Mouse (Mus musculus): ENCODE measurements around the gene Paqr4.

GRCm38 (mm10) chr17:23704741-23705140 is 35.9 kb downstream of the Paqr4 start:
- TF ChIP-seq CTCF (conservative IDR thresholded peaks at IDR 0.05; ENCODE audit: low read length) (no peak), POU5F1 (IDR thresholded peaks at IDR 0.05; ENCODE audit: borderline replicate concordance, low read length) (no peak), NANOG (IDR thresholded peaks at IDR 0.05; ENCODE audit: borderline replicate concordance, low read length) (no peak)

Measured in E14TG2a.4 (cell line).